Mouse (Mus musculus) lung, embryonic 16.5 days (tissue): ENCODE measurements at regions not wholly inside any gene's neighbourhood (a gene's known extent, or its start where the extent isn't known, plus 50 kb on each side); places are given as distances from the start of the nearest gene placed in this dataset.

Source experiments
- ATAC-seq: fragments of 200-750 bp; cut with Nextera tagmentation; 2 replicates; pipeline ENCODE4 v1.8.0; 2017; ENCODE audit warnings: low read depth, mild to moderate bottlenecking, moderate library complexity
- H3K27ac ChIP-seq: fragments of 300-500 bp; sonication (generic); 2 replicates; pipeline ENCODE4 v1.5.1; 2014; ENCODE audit warnings: mild to moderate bottlenecking, control low read depth, low read length
- H3K27me3 ChIP-seq: fragments of 300-500 bp; sonication (generic); 2 replicates; pipeline ENCODE4 v1.6.1; 2014; ENCODE audit warnings: low read depth, low read length, mixed read lengths; ENCODE audit not compliant: control insufficient read depth, insufficient read depth
- H3K36me3 ChIP-seq: fragments of 300-500 bp; sonication (generic); 2 replicates; pipeline ENCODE4 v1.6.1; 2014; ENCODE audit warnings: low read length; ENCODE audit not compliant: control insufficient read depth, insufficient read depth
- H3K4me1 ChIP-seq: fragments of 300-500 bp; sonication (generic); replicated peaks from 2 replicates; pipeline ENCODE4 v1.6.1; 2014; ENCODE audit warnings: low read length, mixed read lengths; ENCODE audit not compliant: control insufficient read depth, insufficient read depth
- H3K4me2 ChIP-seq: fragments of 300-500 bp; sonication (generic); 2 replicates; pipeline ENCODE4 v1.6.1; 2014; ENCODE audit warnings: low read depth, low read length, control low read depth
- H3K4me3 ChIP-seq: fragments of 300-500 bp; sonication (generic); 2 replicates; pipeline ENCODE4 v1.5.1; 2014; ENCODE audit warnings: mild to moderate bottlenecking, low read length, control low read depth
- H3K9ac ChIP-seq: fragments of 300-500 bp; sonication (generic); 2 replicates; pipeline ENCODE4 v1.6.1; 2014; ENCODE audit warnings: low read length, control low read depth
- H3K9me3 ChIP-seq: fragments of 300-500 bp; sonication (generic); 2 replicates; pipeline ENCODE4 v1.6.1; 2016; ENCODE audit warnings: low read length; ENCODE audit not compliant: control insufficient read depth
- WGBS: fragments of 180-500 bp; shearing (Covaris S2); extraction: QIAGEN DNeasy Blood & Tissue Kit; methylation state at CpG from one replicate; pipeline ENCODE4 v1.1.7; 2014; 5-methylcytosine and 5-hydroxymethylcytosine counted together

- Histone ChIP-seq H3K4me1 (no peaks in the 10 kb centered on the region), H3K36me3 (no peaks in the 10 kb centered on the region), H3K4me3 (no peak overlapping the region), H3K9me3 (no peaks in the 10 kb centered on the region), H3K9ac (no peak overlapping the region), H3K4me2 (no peak overlapping the region), H3K27ac (no peak overlapping the region), H3K27me3 (no peaks in the 10 kb centered on the region)
- WGBS: 71% methylated on average over 1 of the region's 1 CpGs
- no peak for ATAC-seq
Measured at GRCm38 (mm10) chr13:85773848-85774247, 272.9 kb downstream of the Cox7c start.

GRCm38 (mm10) chr13:85771027-85771681 is 275.6 kb downstream of the Cox7c start:
- WGBS: 35% methylated on average over 3 of the region's 3 CpGs
- no peaks in the 10 kb centered on the region for H3K27me3 ChIP-seq
- H3K9me3 ChIP-seq: no peaks in the 10 kb centered on the region
- H3K36me3 ChIP-seq: no peaks in the 10 kb centered on the region
- H3K4me1 ChIP-seq: no peaks in the 10 kb centered on the region
- no peak overlapping the region for H3K4me3 ChIP-seq
- no peak overlapping the region for H3K27ac ChIP-seq
- H3K9ac ChIP-seq: no peak overlapping the region
- H3K4me2 ChIP-seq: no peak overlapping the region
- ATAC-seq: no peak

GRCm38 (mm10) chr13:85770538-85770937 is 276.2 kb downstream of the Cox7c start:
- no peak for ATAC-seq

GRCm38 (mm10) chr13:85768520-85768919 is 278.2 kb downstream of the Cox7c start:
- Histone ChIP-seq H3K27ac (no peak overlapping the region), H3K4me1 (no peaks in the 10 kb centered on the region), H3K4me2 (no peak overlapping the region), H3K9me3 (no peaks in the 10 kb centered on the region), H3K4me3 (no peak overlapping the region), H3K36me3 (no peaks in the 10 kb centered on the region), H3K9ac (no peak overlapping the region), H3K27me3 (no peaks in the 10 kb centered on the region)
- ATAC-seq: no peak
- WGBS: 58% methylated on average over 1 of the region's 1 CpGs

More at GRCm38 (mm10) chr13:85770538-85770937, 276.2 kb downstream of the Cox7c start:
- Histone ChIP-seq H3K4me1 (no peaks in the 10 kb centered on the region), H3K4me3 (no peak overlapping the region), H3K27ac (no peak overlapping the region), H3K9ac (no peak overlapping the region), H3K4me2 (no peak overlapping the region), H3K9me3 (no peaks in the 10 kb centered on the region), H3K36me3 (no peaks in the 10 kb centered on the region), H3K27me3 (no peaks in the 10 kb centered on the region)

GRCm38 (mm10) chr13:85724616-85725015 is 322.1 kb downstream of the Cox7c start:
- H3K4me1 ChIP-seq: no peaks in the 10 kb centered on the region
- no peaks in the 10 kb centered on the region for H3K27me3 ChIP-seq
- H3K4me3 ChIP-seq: no peak overlapping the region
- 78% methylated on average over 3 of the region's 3 CpGs for WGBS
- no peak overlapping the region for H3K9ac ChIP-seq
- H3K4me2 ChIP-seq: no peak overlapping the region
- H3K27ac ChIP-seq: no peak overlapping the region
- no peaks in the 10 kb centered on the region for H3K9me3 ChIP-seq
- ATAC-seq: no peak
- no peaks in the 10 kb centered on the region for H3K36me3 ChIP-seq

- Histone ChIP-seq H3K27me3 (no peaks in the 10 kb centered on the region), H3K4me2 (no peak overlapping the region), H3K9ac (no peak overlapping the region), H3K9me3 (no peaks in the 10 kb centered on the region), H3K27ac (no peak overlapping the region), H3K4me3 (no peak overlapping the region), H3K4me1 (no peaks in the 10 kb centered on the region), H3K36me3 (no peaks in the 10 kb centered on the region)
- 82% methylated on average over 5 of the region's 5 CpGs for whole genome bisulfite sequencing
- ATAC-seq: no peak
Measured at GRCm38 (mm10) chr13:85724105-85724504, 322.6 kb downstream of the Cox7c start.

- WGBS: 82% methylated on average over 3 of the region's 3 CpGs
- Histone ChIP-seq H3K27ac (no peak overlapping the region), H3K4me1 (no peaks in the 10 kb centered on the region), H3K4me3 (no peak overlapping the region), H3K36me3 (no peaks in the 10 kb centered on the region), H3K9me3 (no peaks in the 10 kb centered on the region), H3K9ac (no peak overlapping the region), H3K27me3 (no peaks in the 10 kb centered on the region), H3K4me2 (no peak overlapping the region)
- ATAC-seq: no peak
Measured at GRCm38 (mm10) chr13:85720314-85720713, 326.4 kb downstream of the Cox7c start.

- ATAC-seq: peak; percentile 94
Measured at GRCm38 (mm10) chr13:85715883-85716498, 330.7 kb downstream of the Cox7c start.

GRCm38 (mm10) chr13:85692374-85692773 is 354.3 kb downstream of the Cox7c start:
- Histone ChIP-seq H3K4me2 (no peak overlapping the region), H3K4me3 (no peak overlapping the region), H3K4me1 (no peaks in the 10 kb centered on the region), H3K9ac (no peak overlapping the region), H3K36me3 (no peaks in the 10 kb centered on the region), H3K27ac (no peak overlapping the region), H3K27me3 (no peaks in the 10 kb centered on the region), H3K9me3 (no peaks in the 10 kb centered on the region)
- WGBS: 11% methylated on average over 1 of the region's 1 CpGs
- peak; percentile 31; the same call in 1 of the 2 replicates for ATAC-seq

More at GRCm38 (mm10) chr13:85715883-85716498, 330.7 kb downstream of the Cox7c start:
- Histone ChIP-seq H3K4me3 (no peak overlapping the region), H3K4me2 (no peak overlapping the region), H3K27me3 (no peaks in the 10 kb centered on the region), H3K9me3 (no peaks in the 10 kb centered on the region), H3K27ac (no peak overlapping the region), H3K4me1 (no peaks in the 10 kb centered on the region), H3K9ac (no peak overlapping the region), H3K36me3 (no peaks in the 10 kb centered on the region)
- WGBS: 41% methylated on average over 2 of the region's 2 CpGs
